Mouse (Mus musculus) liver, embryonic 16.5 days (tissue): ENCODE data around the gene Arf3. TPM values are rescaled to one million over a fixed set of nuclear protein-coding genes. Genes with fewer than 3 reads are reported as not detected.

Experiments used
- ATAC-seq: fragments of 200-750 bp; cut with Nextera tagmentation; 2 replicates; pipeline ENCODE4 v1.8.0; 2017; ENCODE audit warnings: low read depth, mild to moderate bottlenecking, moderate number of reproducible peaks, moderate library complexity
- H3K27ac ChIP-seq: fragments of 300-500 bp; sonication (generic); 2 replicates; pipeline ENCODE4 v1.5.1; 2014; ENCODE audit warnings: mild to moderate bottlenecking, low read length
- H3K27me3 ChIP-seq: fragments of 300-500 bp; sonication (generic); 2 replicates; pipeline ENCODE4 v1.6.1; 2014; ENCODE audit warnings: low read depth, low read length, mixed read lengths; ENCODE audit not compliant: control insufficient read depth, insufficient read depth
- H3K36me3 ChIP-seq: fragments of 300-500 bp; sonication (generic); 2 replicates; pipeline ENCODE4 v1.6.1; 2014; ENCODE audit warnings: mild to moderate bottlenecking; ENCODE audit not compliant: control insufficient read depth, insufficient read depth
- H3K4me1 ChIP-seq: fragments of 300-500 bp; sonication (generic); 2 replicates; pipeline ENCODE4 v1.6.1; 2014; ENCODE audit warnings: low read depth, low read length, mixed read lengths; ENCODE audit not compliant: control insufficient read depth
- H3K4me2 ChIP-seq: fragments of 300-500 bp; sonication (generic); 2 replicates; pipeline ENCODE4 v1.6.1; 2014; ENCODE audit warnings: low read depth, low read length, mixed read lengths
- H3K4me3 ChIP-seq: fragments of 300-500 bp; sonication (generic); 2 replicates; pipeline ENCODE4 v1.5.1; 2014; ENCODE audit warnings: low read depth, mild to moderate bottlenecking, low read length
- H3K9ac ChIP-seq: fragments of 300-500 bp; sonication (generic); 2 replicates; pipeline ENCODE4 v1.6.1; 2014; ENCODE audit warnings: low read depth, low read length
- H3K9me3 ChIP-seq: fragments of 300-500 bp; sonication (generic); replicated peaks from 2 replicates; pipeline ENCODE4 v1.6.1; 2016; ENCODE audit warnings: low read length; ENCODE audit not compliant: control insufficient read depth
- WGBS: fragments of 180-500 bp; shearing (Covaris S2); extraction: QIAGEN DNeasy Blood & Tissue Kit; methylation state at CpG from one replicate; pipeline ENCODE4 v1.1.7; 2014; ENCODE audit not compliant: insufficient replicate concordance; 5-methylcytosine and 5-hydroxymethylcytosine counted together
- polyA plus RNA-seq: library from polyadenylated mRNA; unstranded; fragments of >200 nt; fragmentation: Nextera tagmentation; extraction: Ambion mirVana; gene quantifications from 2 replicates; pipeline ENCODE4 v1.2.1, GENCODE M21; 2015

The Arf3 gene
- polyA plus RNA-seq, 1 experiment from 2014 or later = 12.0 TPM

DNA sequence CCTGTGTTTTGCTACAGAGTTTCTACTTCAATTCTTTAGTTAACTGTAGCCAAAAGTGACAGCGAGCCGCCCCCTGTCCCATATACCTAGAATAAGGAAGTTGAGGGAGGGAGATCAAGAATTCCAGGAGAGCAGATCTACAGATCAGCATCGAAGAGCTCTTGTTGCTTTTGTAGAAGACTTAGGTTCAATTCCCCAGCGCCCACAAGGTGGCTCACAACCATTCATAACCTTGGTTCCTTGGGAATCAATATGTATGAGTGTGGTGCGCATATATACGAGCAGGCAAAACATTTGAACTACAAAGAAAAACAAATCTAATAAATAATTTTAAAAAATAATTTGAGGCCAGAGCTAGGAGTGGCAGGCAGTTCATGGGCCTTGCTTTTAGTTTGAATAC, 18.2 kb upstream of the Arf3 start:
- H3K4me2 ChIP-seq = no peak overlapping the region
- ATAC-seq = no peak
- H3K4me1 ChIP-seq = peaks cover 4% of the 10 kb centered on the region
- no peak overlapping the region for H3K27ac ChIP-seq
- no peak overlapping the region for H3K4me3 ChIP-seq
- H3K36me3 ChIP-seq = no peaks in the 10 kb centered on the region
- WGBS = 26% methylated on average over 6 of the region's 6 CpGs
- peaks cover 66% of the 10 kb centered on the region for H3K27me3 ChIP-seq
- H3K9me3 ChIP-seq = no peaks in the 10 kb centered on the region
- no peak overlapping the region for H3K9ac ChIP-seq

DNA sequence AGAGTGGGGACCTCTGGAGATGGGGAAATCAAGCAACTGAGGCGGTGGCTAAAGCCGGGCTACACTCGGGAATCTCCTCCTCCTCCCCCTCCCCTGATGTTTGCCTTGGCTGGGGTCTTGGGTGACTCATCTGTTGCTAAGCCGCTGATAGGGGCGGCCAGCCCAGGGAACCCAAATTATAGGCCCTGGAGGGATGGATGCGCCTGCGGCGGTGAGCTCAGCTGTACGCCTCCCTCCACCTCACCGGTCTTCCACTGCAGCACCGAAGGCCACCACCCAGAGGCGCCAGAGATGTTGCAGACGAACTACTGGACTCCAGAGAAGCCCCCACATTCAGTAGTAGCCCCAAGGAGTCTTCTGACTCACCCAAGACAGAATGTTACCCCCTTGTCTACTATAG, 17.6 kb upstream of the Arf3 start:
- H3K4me2 ChIP-seq = no peak overlapping the region
- H3K4me1 ChIP-seq = peaks cover 5% of the 10 kb centered on the region
- no peak overlapping the region for H3K27ac ChIP-seq
- no peak overlapping the region for H3K4me3 ChIP-seq
- 2% methylated on average over 13 of the region's 13 CpGs for WGBS
- no peaks in the 10 kb centered on the region for H3K36me3 ChIP-seq
- H3K9ac ChIP-seq = no peak overlapping the region
- no peaks in the 10 kb centered on the region for H3K9me3 ChIP-seq
- peaks cover 72% of the 10 kb centered on the region for H3K27me3 ChIP-seq
- no peak for ATAC-seq

DNA sequence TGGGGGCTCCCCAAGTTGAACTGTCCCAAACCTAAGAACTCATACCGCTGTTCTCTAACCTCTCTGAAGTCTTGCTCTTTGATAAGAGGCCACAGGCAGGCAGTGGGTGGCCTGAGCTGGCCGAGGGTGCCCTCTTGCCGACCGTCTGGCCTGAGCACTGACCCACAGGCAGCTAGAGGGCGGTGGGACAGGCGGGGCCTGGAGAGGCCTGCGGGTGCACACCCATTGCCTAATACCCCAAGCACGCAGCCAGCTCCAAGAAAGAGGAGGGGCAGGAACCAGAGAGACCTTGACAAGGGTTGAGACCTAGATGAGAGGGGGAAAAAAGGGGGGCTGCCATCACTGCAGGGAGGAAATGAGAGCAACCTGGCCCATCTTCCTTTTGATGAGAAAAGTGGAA, 17.1 kb upstream of the Arf3 start:
- Histone ChIP-seq H3K9ac (no peak overlapping the region), H3K4me2 (no peak overlapping the region), H3K36me3 (no peaks in the 10 kb centered on the region), H3K4me1 (peaks cover 5% of the 10 kb centered on the region), H3K9me3 (no peaks in the 10 kb centered on the region), H3K4me3 (no peak overlapping the region), H3K27ac (no peak overlapping the region), H3K27me3 (peaks cover 73% of the 10 kb centered on the region)
- ATAC-seq = no peak
- 5% methylated on average over 8 of the region's 8 CpGs for WGBS

GRCm38 (mm10) chr15:98778806-98779205, 15.8 kb upstream of the Arf3 start:
- under 1% methylated on average over 10 of the region's 11 CpGs for WGBS
- Histone ChIP-seq H3K27me3 (peaks cover 84% of the 10 kb centered on the region), H3K36me3 (no peaks in the 10 kb centered on the region), H3K9me3 (no peaks in the 10 kb centered on the region), H3K4me2 (no peak overlapping the region), H3K27ac (no peak overlapping the region), H3K4me3 (no peak overlapping the region), H3K9ac (no peak overlapping the region), H3K4me1 (peaks cover 5% of the 10 kb centered on the region)
- no peak for ATAC-seq

DNA sequence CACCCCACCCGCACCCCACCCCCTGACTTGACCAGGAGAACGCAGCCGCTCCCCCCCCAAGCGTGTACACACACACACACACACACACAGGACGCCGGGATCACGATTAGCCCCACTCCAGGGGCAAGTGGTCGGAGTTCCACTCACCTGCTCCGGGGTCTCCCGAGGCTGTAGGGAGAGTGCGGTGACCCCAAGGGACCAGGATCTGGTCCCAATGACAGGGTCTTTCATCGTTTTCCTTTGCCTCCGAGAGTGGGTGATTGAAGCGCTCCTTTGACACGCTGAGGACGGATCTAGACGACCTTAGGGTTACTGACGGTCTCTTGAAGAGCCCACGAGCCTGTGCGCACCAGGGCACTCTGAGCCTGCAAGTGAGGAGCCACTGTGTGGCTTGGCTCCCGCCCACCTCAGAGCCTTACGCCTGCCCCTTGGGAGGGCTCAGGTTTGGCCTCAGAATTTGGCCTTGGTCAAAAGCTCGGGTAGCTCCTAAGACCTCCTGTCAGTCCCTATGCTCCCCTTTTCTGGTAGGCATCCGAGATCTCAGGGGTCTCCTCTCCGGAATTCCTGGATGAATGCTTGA, 15.3 kb upstream of the Arf3 start:
- peaks cover 88% of the 10 kb centered on the region for H3K27me3 ChIP-seq
- no peak overlapping the region for H3K4me2 ChIP-seq
- H3K4me3 ChIP-seq = no peak overlapping the region
- H3K9me3 ChIP-seq = no peaks in the 10 kb centered on the region
- H3K9ac ChIP-seq = no peak overlapping the region
- ATAC-seq = no peak
- H3K4me1 ChIP-seq = peaks cover 5% of the 10 kb centered on the region
- no peaks in the 10 kb centered on the region for H3K36me3 ChIP-seq
- 1% methylated on average over 25 of the region's 25 CpGs for WGBS
- H3K27ac ChIP-seq = no peak overlapping the region

DNA sequence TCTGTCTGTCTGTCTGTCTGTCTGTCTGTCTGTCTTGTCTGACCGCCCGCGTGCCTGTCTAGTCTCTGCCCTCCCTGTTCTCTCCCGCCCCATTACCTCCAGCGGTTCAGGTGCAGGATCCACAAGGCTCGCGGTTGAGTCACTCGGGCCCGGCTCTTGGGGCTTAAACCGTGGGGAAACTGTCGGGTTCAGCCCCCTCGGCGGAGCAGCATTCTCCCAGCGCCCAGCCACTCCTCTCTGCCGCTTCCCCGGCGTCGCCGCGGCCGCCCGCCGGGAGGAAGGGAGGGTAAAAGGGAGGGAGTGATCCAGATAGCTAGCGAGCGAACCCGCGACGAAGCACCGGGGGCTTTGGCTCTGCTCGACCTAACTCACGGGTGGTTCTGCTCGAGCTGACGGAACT, 14.7 kb upstream of the Arf3 start, which contains the start of gene Wnt10b:
Gene Wnt10b (minus strand): TSS at position 389 of the 400 bp plus-strand sequence.
- H3K4me2 ChIP-seq = no peak within 1 kb of the TSS
- H3K36me3 ChIP-seq = no peaks in the 10 kb centered on the region
- no peak within 1 kb of the TSS for H3K27ac ChIP-seq
- WGBS = under 1% methylated on average over 31 of the region's 33 CpGs
- no peak within 1 kb of the TSS for H3K9ac ChIP-seq
- no peak for ATAC-seq
- H3K27me3 ChIP-seq = peaks cover 94% of the 10 kb centered on the region
- H3K4me3 ChIP-seq = no peak within 1 kb of the TSS
- no peaks in the 10 kb centered on the region for H3K9me3 ChIP-seq
- H3K4me1 ChIP-seq = peaks cover 5% of the 10 kb centered on the region

DNA sequence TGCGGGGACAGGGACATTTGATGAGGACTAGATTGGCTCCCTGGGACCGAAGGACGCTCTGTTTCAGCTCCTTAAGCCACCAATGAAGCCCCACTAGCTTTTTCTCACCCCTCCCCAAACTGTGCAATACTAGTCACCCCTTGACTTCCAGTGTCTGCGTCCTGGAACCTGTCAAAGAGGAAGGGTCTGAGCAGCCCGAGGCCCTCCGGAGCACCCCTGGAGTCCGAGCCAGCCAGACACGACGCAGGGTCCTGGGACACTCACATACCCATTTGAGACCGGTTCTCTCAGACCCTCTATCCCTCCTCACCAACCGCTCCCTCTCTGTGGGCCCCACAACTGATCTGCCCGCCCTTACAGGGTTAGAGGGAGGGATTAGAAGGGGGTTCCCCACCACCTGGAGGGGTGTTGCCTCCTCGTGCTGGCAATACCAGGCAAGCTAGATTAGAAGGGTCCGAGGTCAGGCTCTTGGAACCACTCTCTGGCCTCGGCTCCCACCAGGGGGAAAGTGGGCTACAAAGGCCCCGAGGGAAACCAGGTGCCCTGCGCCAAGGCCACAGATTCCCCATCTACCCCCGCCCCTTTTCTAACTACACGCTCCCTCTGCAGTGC, 14.1 kb upstream of the Arf3 start:
- Histone ChIP-seq H3K27ac (no peak overlapping the region), H3K27me3 (peaks cover 96% of the 10 kb centered on the region), H3K36me3 (no peaks in the 10 kb centered on the region), H3K4me1 (peaks cover 5% of the 10 kb centered on the region), H3K9ac (no peak overlapping the region), H3K4me3 (no peak overlapping the region), H3K9me3 (no peaks in the 10 kb centered on the region), H3K4me2 (no peak overlapping the region)
- ATAC-seq = no peak
- 3% methylated on average over 19 of the region's 19 CpGs for WGBS

GRCm38 (mm10) chr15:98776280-98777004, 13.4 kb upstream of the Arf3 start:
- peaks cover 5% of the 10 kb centered on the region for H3K4me1 ChIP-seq
- peaks cover 98% of the 10 kb centered on the region for H3K27me3 ChIP-seq
- peak overlapping the region; percentile 6; the same call in 1 of the 2 replicates for H3K4me3 ChIP-seq
- H3K9ac ChIP-seq = no peak overlapping the region
- H3K27ac ChIP-seq = no peak overlapping the region
- ATAC-seq = no peak
- peak overlapping the region; percentile 13; the same call in 1 of the 2 replicates for H3K4me2 ChIP-seq
- no peaks in the 10 kb centered on the region for H3K9me3 ChIP-seq
- 1% methylated on average over 55 of the region's 62 CpGs for WGBS
- no peaks in the 10 kb centered on the region for H3K36me3 ChIP-seq

DNA sequence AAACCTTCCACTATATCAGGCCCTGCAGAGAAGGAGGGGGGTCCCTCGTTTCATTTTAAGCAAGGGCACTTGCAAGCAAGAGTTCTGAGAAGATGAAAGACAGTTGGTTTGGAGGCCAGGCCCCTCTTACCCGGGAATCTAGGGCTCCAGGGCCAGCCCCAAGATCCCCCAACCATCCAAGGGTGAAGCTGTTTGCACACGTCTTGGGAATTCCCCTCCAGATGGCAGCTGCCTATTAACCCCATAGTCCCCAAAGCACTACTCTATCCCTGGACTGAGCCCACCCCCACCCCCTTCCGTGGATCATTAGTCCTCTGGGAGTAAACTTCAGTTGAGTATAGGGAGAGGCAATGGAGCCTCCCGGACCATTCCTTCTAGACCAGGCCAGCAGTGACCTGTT, 12.5 kb upstream of the Arf3 start:
- Histone ChIP-seq H3K9me3 (no peaks in the 10 kb centered on the region), H3K27ac (no peak overlapping the region), H3K27me3 (peaks cover 93% of the 10 kb centered on the region), H3K4me3 (no peak overlapping the region), H3K4me1 (peaks cover 5% of the 10 kb centered on the region), H3K4me2 (no peak overlapping the region), H3K9ac (no peak overlapping the region), H3K36me3 (no peaks in the 10 kb centered on the region)
- WGBS = 5% methylated on average over 5 of the region's 5 CpGs
- no peak for ATAC-seq
